ENCODE assay signal across 8 mouse cellular contexts in the genomic region with DNA sequence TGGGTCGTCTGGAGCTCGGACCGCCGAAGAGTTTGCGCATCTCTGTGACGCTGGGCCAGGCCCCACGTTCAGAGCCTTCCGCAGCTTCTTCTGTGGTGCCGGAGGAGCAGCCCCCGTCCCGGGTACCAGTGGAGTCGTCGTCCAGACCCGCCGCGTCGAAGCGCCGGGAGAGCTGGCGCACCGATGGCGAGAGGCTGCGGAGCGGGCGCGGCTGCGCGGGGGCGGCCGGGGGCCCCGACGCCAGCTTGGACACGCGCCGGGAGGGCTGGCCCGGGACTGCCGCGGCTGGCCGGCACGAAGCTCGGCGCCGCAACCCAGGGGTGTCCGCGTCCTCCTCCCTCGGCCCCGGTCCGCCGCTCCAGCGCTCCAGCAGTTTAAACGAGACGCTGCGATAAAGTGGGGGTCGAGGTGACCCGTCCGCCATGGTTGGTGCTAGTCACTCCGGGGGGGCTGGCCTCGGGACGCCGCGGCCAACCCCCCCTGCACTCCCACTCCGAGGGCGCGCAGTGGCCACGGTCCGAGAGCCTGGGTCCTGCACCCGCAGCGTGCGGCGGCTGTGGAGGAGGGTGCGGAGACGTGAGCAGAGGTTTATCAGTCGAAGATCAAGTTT. TPM values are rescaled to one million over a fixed set of nuclear protein-coding genes. Genes with fewer than 3 reads are reported as not detected.
DNase-seq lines count a peak whose midpoint lies in the region; ATAC-seq lines count a peak whose summit lies in the region.

No protein-coding gene starts in this region.

- no peaks in the 10 kb centered on the region for H3K27me3 ChIP-seq in intestine, embryonic 16.5 days (replicated peaks; ENCODE audit: control insufficient read depth, insufficient read depth, low read length)
- H3K27me3 ChIP-seq in midbrain, embryonic 14.5 days (ENCODE audit: control insufficient read depth, insufficient read depth, low read length) = peaks cover 32% of the 10 kb centered on the region

- H3K4me2 ChIP-seq in intestine, embryonic 16.5 days (ENCODE audit: low read depth, low read length) = peak overlapping the region; percentile 87
- peak overlapping the region; percentile 81 for H3K4me2 ChIP-seq in midbrain, embryonic 14.5 days (ENCODE audit: low read length)

- peak overlapping the region; percentile 89 for H3K9ac ChIP-seq in intestine, embryonic 16.5 days (ENCODE audit: low read depth, low read length)
- H3K9ac ChIP-seq in midbrain, embryonic 14.5 days (replicated peaks; ENCODE audit: low read length) = peak overlapping the region; percentile 50

- peak overlapping the region; percentile 74 for H3K4me3 ChIP-seq in intestine, embryonic 16.5 days (ENCODE audit: low read length)
- peak overlapping the region; percentile 36 for H3K4me3 ChIP-seq in midbrain, embryonic 14.5 days (replicated peaks; ENCODE audit: low read depth, low read length)

- no peaks in the 10 kb centered on the region for H3K36me3 ChIP-seq in intestine, embryonic 16.5 days (ENCODE audit: control insufficient read depth, insufficient read depth, low read length)
- H3K36me3 ChIP-seq in midbrain, embryonic 14.5 days (ENCODE audit: control insufficient read depth, insufficient read depth, low read length) = no peaks in the 10 kb centered on the region

- no peaks in the 10 kb centered on the region for H3K9me3 ChIP-seq in intestine, embryonic 16.5 days (ENCODE audit: control insufficient read depth, low read length)
- no peaks in the 10 kb centered on the region for H3K9me3 ChIP-seq in midbrain, embryonic 14.5 days (ENCODE audit: control insufficient read depth, low read length)

- peaks cover 44% of the 10 kb centered on the region for H3K4me1 ChIP-seq in intestine, embryonic 16.5 days (ENCODE audit: control insufficient read depth, insufficient read depth, low read length)
- H3K4me1 ChIP-seq in midbrain, embryonic 14.5 days (ENCODE audit: control insufficient read depth, insufficient read depth, low read length) = peaks cover 24% of the 10 kb centered on the region

- peak; percentile 16 for ATAC-seq in intestine, embryonic 16.5 days
- peak; percentile 29 for ATAC-seq in midbrain, embryonic 14.5 days (ENCODE audit: low FRiP score, low TSS enrichment)

- WGBS in intestine, embryonic 16.5 days = under 1% methylated on average over 73 of the region's 73 CpGs
- WGBS in midbrain, embryonic 14.5 days = under 1% methylated on average over 73 of the region's 73 CpGs

- DNase-seq in adrenal gland, adult 2 months = peak; percentile 76
- no peak for DNase-seq in adrenal gland, adult 8-10 months
- DNase-seq in urinary bladder, adult 2 months (ENCODE audit: low spot score) = peak; percentile 60
- DNase-seq in urinary bladder, adult 18-20 months (ENCODE audit: low spot score in 2 of 2) = no peak
- DNase-seq in midbrain, embryonic 14.5 days = peak; percentile 48
- no peak for DNase-seq in frontal cortex, postnatal 25 days (ENCODE audit: low spot score in 2 of 2)
- DNase-seq in frontal cortex, postnatal 36 days (ENCODE audit: low spot score in 2 of 2) = no peak

- peak overlapping the region; percentile 98 for H3K27ac ChIP-seq in intestine, embryonic 16.5 days (ENCODE audit: low read length)
- peak overlapping the region; percentile 63 for H3K27ac ChIP-seq in midbrain, embryonic 14.5 days (replicated peaks; ENCODE audit: low read depth, low read length)

RNA-seq across cellular contexts. Expression of gene Arhgef17, which starts 0.5 kb away (rescaled TPM):
- 10 to 100 TPM; 76.4 to 81.7 TPM for total RNA-seq in adrenal gland, adult 2 months (2021)
- polyA plus RNA-seq in adrenal gland, adult 2 months (2012; rRNA removed) = 99.6 and 118 TPM in 2 replicates
- 100 to 1,000 TPM in 3 of 4 experiments, 10 to 100 TPM in 1; 95.8 to 118 (median 108) TPM for total RNA-seq in adrenal gland, adult 8-10 months (2022)
- polyA plus RNA-seq in urinary bladder, adult 2 months (2012; rRNA removed) = 17.1 and 30.1 TPM in 2 replicates
- polyA plus RNA-seq in intestine, embryonic 16.5 days (2015; fragmentation: Nextera tagmentation; extraction: Ambion mirVana) = 4.1 and 4.6 TPM in 2 replicates
- polyA plus RNA-seq in midbrain, embryonic 14.5 days (2014; fragmentation: Nextera tagmentation; extraction: Ambion mirVana) = 12.1 and 13.2 TPM in 2 replicates

RNA-seq across cellular contexts. Expression of gene P2ry6, which starts 43.0 kb away (rescaled TPM):
- 10 to 100 TPM in 1 of 2 experiments, 1 to 10 TPM in 1; 5.3 to 12.6 TPM for total RNA-seq in adrenal gland, adult 2 months (2021)
- 32.3 and 34.3 TPM in 2 replicates for polyA plus RNA-seq in adrenal gland, adult 2 months (2012; rRNA removed)
- total RNA-seq in adrenal gland, adult 8-10 months (2022) = 1 to 10 TPM; 5.4 to 9.5 (median 6.5) TPM
- 11.6 and 12.8 TPM in 2 replicates for polyA plus RNA-seq in urinary bladder, adult 2 months (2012; rRNA removed)
- polyA plus RNA-seq in intestine, embryonic 16.5 days (2015; fragmentation: Nextera tagmentation; extraction: Ambion mirVana) = 9.0 and 9.8 TPM in 2 replicates
- 1.8 and 2.7 TPM in 2 replicates for polyA plus RNA-seq in midbrain, embryonic 14.5 days (2014; fragmentation: Nextera tagmentation; extraction: Ambion mirVana)

Comparison
In these comparisons a context has a peak if more than half of its experiments do, and no peak if none do; other contexts are left out.
1. DNase-seq: peak in adrenal gland, adult 2 months (single experiment), urinary bladder, adult 2 months (single experiment) and midbrain, embryonic 14.5 days (single experiment); none in adrenal gland, adult 8-10 months (single experiment), urinary bladder, adult 18-20 months (0 of 2), frontal cortex, postnatal 25 days (0 of 2) and frontal cortex, postnatal 36 days (0 of 2).